Mouse (Mus musculus) olfactory bulb, adult 2 months (tissue): Measurements from ENCODE around the gene Arl13b. TPM values are rescaled to one million over a fixed set of nuclear protein-coding genes. Genes with fewer than 3 reads are reported as not detected.

ENCODE experiments used
- H3K27ac ChIP-seq: fragments of 200-500 bp; 2 replicates; pipeline ENCODE4 v1.5.1; 2012; ENCODE audit warnings: low read depth, low read length; ENCODE audit not compliant: insufficient read depth
- H3K4me1 ChIP-seq: fragments of 200-500 bp; 2 replicates; pipeline ENCODE4 v1.6.1; 2012; ENCODE audit warnings: low read length; ENCODE audit not compliant: control insufficient read depth, insufficient read depth
- H3K4me3 ChIP-seq: fragments of 200-500 bp; 2 replicates; pipeline ENCODE4 v1.5.1; 2012; ENCODE audit warnings: mild to moderate bottlenecking, low read depth, low read length, moderate library complexity; ENCODE audit not compliant: insufficient read depth
- CTCF ChIP-seq: fragments of 200-500 bp; IDR thresholded peaks from 2 replicates; pipeline ENCODE4 v1.5.1; 2012; ENCODE audit warnings: low read depth, mild to moderate bottlenecking, low read length, moderate library complexity; ENCODE audit not compliant: insufficient read depth
- POLR2A ChIP-seq: fragments of 200-500 bp; IDR thresholded peaks from 2 replicates; pipeline ENCODE4 v1.6.1; 2012; ENCODE audit warnings: mild to moderate bottlenecking, low read depth, low read length, moderate library complexity; ENCODE audit not compliant: insufficient read depth
- WGBS: fragments of 180-500 bp; shearing (Covaris S2); methylation state at CpG from one replicate; pipeline ENCODE4 v1.1.7; 2018; 5-methylcytosine and 5-hydroxymethylcytosine counted together
- polyA plus RNA-seq: library from polyadenylated mRNA; stranded (reverse); fragments of >200 nt; gene quantifications from 2 replicates; pipeline ENCODE4 v1.2.4, GENCODE M21; 2012; ENCODE audit warnings: low replicate concordance; ENCODE audit not compliant: missing spikeins, insufficient read depth, insufficient read length

Gene Arl13b
- polyA plus RNA-seq, 1 experiment, result not detected

GRCm38 (mm10) chr16:62826156-62827001 is 20.5 kb downstream of the Arl13b start:
- no peak overlapping the region for H3K27ac ChIP-seq
- no peak overlapping the region for H3K4me3 ChIP-seq
- no peaks in the 10 kb centered on the region for H3K4me1 ChIP-seq
- WGBS, result 74% methylated on average over 12 of the region's 12 CpGs
- TF ChIP-seq POLR2A (no peak), CTCF (no peak)

- H3K27ac ChIP-seq, result no peak overlapping the region
- WGBS, result 90% methylated on average over 6 of the region's 6 CpGs
- TF ChIP-seq CTCF (no peak), POLR2A (no peak)
- H3K4me3 ChIP-seq, result no peak overlapping the region
- H3K4me1 ChIP-seq, result no peaks in the 10 kb centered on the region
Measured at GRCm38 (mm10) chr16:62822472-62822871, 24.4 kb downstream of the Arl13b start.

- Histone ChIP-seq H3K4me3 (no peak within 1 kb of the TSS), H3K27ac (no peak within 1 kb of the TSS), H3K4me1 (no peaks in the 10 kb centered on the region)
- TF ChIP-seq CTCF (no peak), POLR2A (no peak)
- WGBS, result 89% methylated on average over 5 of the region's 5 CpGs
Measured at GRCm38 (mm10) chr16:62814491-62814890, 32.3 kb downstream of the Arl13b start, which contains the start of gene Stx19. Stx19 (plus strand) TSS chr16:62814676.

GRCm38 (mm10) chr16:62813790-62814189 is 33.0 kb downstream of the Arl13b start:
- no peak for TF ChIP-seq CTCF
- TF ChIP-seq POLR2A, result no peak
- Histone ChIP-seq H3K27ac (no peak overlapping the region), H3K4me3 (no peak overlapping the region), H3K4me1 (no peaks in the 10 kb centered on the region)
- 78% methylated on average over 5 of the region's 5 CpGs for WGBS

GRCm38 (mm10) chr16:62810855-62811254 is 36.0 kb downstream of the Arl13b start:
- no peak overlapping the region for H3K27ac ChIP-seq
- H3K4me3 ChIP-seq, result no peak overlapping the region
- WGBS, result 95% methylated on average over 4 of the region's 4 CpGs
- 0 out of 2 replicates have a peak, but pooled peaks cover 2% of the 10 kb centered on the region for H3K4me1 ChIP-seq
- TF ChIP-seq POLR2A (no peak), CTCF (no peak)

- TF ChIP-seq POLR2A (no peak), CTCF (no peak)
- Histone ChIP-seq H3K4me3 (no peak overlapping the region), H3K27ac (no peak overlapping the region), H3K4me1 (0 out of 2 replicates have a peak, but pooled peaks cover 2% of the 10 kb centered on the region)
- 62% methylated on average over 8 of the region's 8 CpGs for WGBS
Measured at GRCm38 (mm10) chr16:62807249-62807979, 39.4 kb downstream of the Arl13b start.

GRCm38 (mm10) chr16:62804621-62805020 is 42.2 kb downstream of the Arl13b start:
- 96% methylated on average over 3 of the region's 3 CpGs for WGBS

GRCm38 (mm10) chr16:62799839-62800238 is 47.0 kb downstream of the Arl13b start:
- 85% methylated on average over 3 of the region's 3 CpGs for WGBS
- H3K4me1 ChIP-seq, result no peaks in the 10 kb centered on the region
- no peak overlapping the region for H3K4me3 ChIP-seq
- TF ChIP-seq POLR2A (no peak), CTCF (no peak)
- no peak overlapping the region for H3K27ac ChIP-seq

More at GRCm38 (mm10) chr16:62804621-62805020, 42.2 kb downstream of the Arl13b start:
- Histone ChIP-seq H3K4me1 (0 out of 2 replicates have a peak, but pooled peaks cover 2% of the 10 kb centered on the region), H3K27ac (no peak overlapping the region), H3K4me3 (no peak overlapping the region)
- TF ChIP-seq CTCF, result no peak
- TF ChIP-seq POLR2A, result no peak

- TF ChIP-seq CTCF (no peak), POLR2A (no peak)
- Histone ChIP-seq H3K4me3 (no peak overlapping the region), H3K27ac (no peak overlapping the region), H3K4me1 (no peaks in the 10 kb centered on the region)
- WGBS, result 88% methylated on average over 4 of the region's 4 CpGs
Measured at GRCm38 (mm10) chr16:62799426-62799825, 47.4 kb downstream of the Arl13b start.
